Mouse (Mus musculus) embryonic facial prominence, embryonic 11.5 days (tissue): Measurements from ENCODE around the gene Limk1. TPM values are rescaled to one million over a fixed set of nuclear protein-coding genes. Genes with fewer than 3 reads are reported as not detected.

Experiments used
- ATAC-seq: fragments of 200-750 bp; cut with Nextera tagmentation; replicated peaks from 2 replicates; pipeline ENCODE4 v1.8.0; 2017; ENCODE audit warnings: low read depth; ENCODE audit not compliant: insufficient number of reproducible peaks, low FRiP score, low TSS enrichment
- DNase-seq: peaks from one replicate; pipeline ENCODE4 v3.0.0-alpha.2; 2015; ENCODE audit warnings: low spot score
- H3K27ac ChIP-seq: fragments of 300-500 bp; sonication (generic); replicated peaks from 2 replicates; pipeline ENCODE4 v1.5.1; 2014; ENCODE audit warnings: mild to moderate bottlenecking, low read depth, low read length, control low read depth
- H3K27me3 ChIP-seq: fragments of 300-500 bp; sonication (generic); 2 replicates; pipeline ENCODE4 v1.6.1; 2014; ENCODE audit warnings: mild to moderate bottlenecking, low read length, moderate library complexity, mixed read lengths; ENCODE audit not compliant: control insufficient read depth, insufficient read depth
- H3K36me3 ChIP-seq: fragments of 300-500 bp; sonication (generic); replicated peaks from 2 replicates; pipeline ENCODE4 v1.6.1; 2014; ENCODE audit warnings: low read depth, mild to moderate bottlenecking, low read length, moderate library complexity, mixed read lengths; ENCODE audit not compliant: control insufficient read depth, insufficient read depth
- H3K4me1 ChIP-seq: fragments of 300-500 bp; sonication (generic); 2 replicates; pipeline ENCODE4 v1.6.1; 2014; ENCODE audit warnings: low read length, mixed read lengths; ENCODE audit not compliant: control insufficient read depth, insufficient read depth
- H3K4me2 ChIP-seq: fragments of 300-500 bp; sonication (generic); 2 replicates; pipeline ENCODE4 v1.6.1; 2014; ENCODE audit warnings: low read depth, mild to moderate bottlenecking, control low read depth, low read length, moderate library complexity
- H3K4me3 ChIP-seq: fragments of 300-500 bp; sonication (generic); 2 replicates; pipeline ENCODE4 v1.5.1; 2014; ENCODE audit warnings: low read depth, low read length, control low read depth
- H3K9ac ChIP-seq: fragments of 300-500 bp; sonication (generic); replicated peaks from 2 replicates; pipeline ENCODE4 v1.6.1; 2014; ENCODE audit warnings: mild to moderate bottlenecking, control low read depth, low read length
- H3K9me3 ChIP-seq: fragments of 300-500 bp; sonication (generic); replicated peaks from 2 replicates; pipeline ENCODE4 v1.6.1; 2016; ENCODE audit warnings: mild to moderate bottlenecking, low read length, inconsistent platforms, mixed read lengths; ENCODE audit not compliant: control insufficient read depth
- WGBS: fragments of 180-500 bp; shearing (Covaris S2); extraction: QIAGEN DNeasy Blood & Tissue Kit; methylation state at CpG from one replicate; pipeline ENCODE4 v1.1.7; 2014; 5-methylcytosine and 5-hydroxymethylcytosine counted together
- polyA plus RNA-seq: library from polyadenylated mRNA; unstranded; fragments of >200 nt; fragmentation: Nextera tagmentation; extraction: Ambion mirVana; gene quantifications from 2 replicates; pipeline ENCODE4 v1.2.1, GENCODE M21; 2014

The Limk1 gene
- polyA plus RNA-seq, 1 experiment from 2014 or later = 4.6 TPM

- Histone ChIP-seq H3K4me2 (no peak overlapping the region), H3K27ac (no peak overlapping the region), H3K27me3 (no peaks in the 10 kb centered on the region), H3K36me3 (no peaks in the 10 kb centered on the region; the same call in 1 of the 2 replicates), H3K9ac (no peak overlapping the region), H3K4me3 (no peak overlapping the region), H3K4me1 (no peaks in the 10 kb centered on the region), H3K9me3 (no peaks in the 10 kb centered on the region)
- DNase-seq (no peak), ATAC-seq (no peak)
- 66% methylated on average over 8 of the region's 8 CpGs for WGBS
Measured at GRCm38 (mm10) chr5:134611810-134612521, 76.4 kb downstream of the Limk1 start.

- ATAC-seq (no peak), DNase-seq (no peak)
- Histone ChIP-seq H3K4me2 (no peak overlapping the region), H3K27ac (no peak overlapping the region), H3K4me1 (no peaks in the 10 kb centered on the region), H3K4me3 (no peak overlapping the region), H3K36me3 (no peaks in the 10 kb centered on the region; the same call in 1 of the 2 replicates), H3K9me3 (no peaks in the 10 kb centered on the region), H3K27me3 (no peaks in the 10 kb centered on the region), H3K9ac (no peak overlapping the region)
- 79% methylated on average over 12 of the region's 12 CpGs for WGBS
Measured at GRCm38 (mm10) chr5:134609916-134610643, 78.3 kb downstream of the Limk1 start.

- no peak for ATAC-seq
- no peak overlapping the region for H3K27ac ChIP-seq
- H3K4me1 ChIP-seq = no peaks in the 10 kb centered on the region
- no peaks in the 10 kb centered on the region for H3K36me3 ChIP-seq
- H3K9ac ChIP-seq = no peak overlapping the region
- no peak overlapping the region for H3K4me3 ChIP-seq
- 71% methylated on average over 5 of the region's 5 CpGs for WGBS
- H3K4me2 ChIP-seq = no peak overlapping the region
- no peaks in the 10 kb centered on the region for H3K27me3 ChIP-seq
- H3K9me3 ChIP-seq = no peaks in the 10 kb centered on the region
- no peak for DNase-seq
Measured at GRCm38 (mm10) chr5:134607121-134607520, 81.3 kb downstream of the Limk1 start.

- DNase-seq (no peak), ATAC-seq (no peak)
- no peaks in the 10 kb centered on the region for H3K36me3 ChIP-seq
- H3K27me3 ChIP-seq = no peaks in the 10 kb centered on the region
- no peak overlapping the region for H3K27ac ChIP-seq
- H3K4me1 ChIP-seq = no peaks in the 10 kb centered on the region
- H3K9ac ChIP-seq = no peak overlapping the region
- no peak overlapping the region for H3K4me2 ChIP-seq
- no peaks in the 10 kb centered on the region for H3K9me3 ChIP-seq
- H3K4me3 ChIP-seq = no peak overlapping the region
Measured at GRCm38 (mm10) chr5:134606314-134606713, 82.1 kb downstream of the Limk1 start.

Other genes with a start within 250 kb of the Limk1 start
- 99.8 and 104 TPM in 2 replicates for gene Gtf2ird1, start 231.9 kb downstream of the Limk1 start, polyA plus RNA-seq
- 4.6 and 5.5 TPM in 2 replicates for gene Clip2, start 136.2 kb downstream of the Limk1 start, polyA plus RNA-seq
- 0.14 TPM in 1 of 2 replicates, not detected in the other for gene Syna, start 128.4 kb downstream of the Limk1 start, polyA plus RNA-seq
- gene Rfc2, start 107.2 kb downstream of the Limk1 start, polyA plus RNA-seq = 344 and 365 TPM in 2 replicates
- gene Lat2, start 73.6 kb downstream of the Limk1 start, polyA plus RNA-seq = 0.56 and 0.77 TPM in 2 replicates
- 479 and 512 TPM in 2 replicates for gene Eif4h, start 49.1 kb downstream of the Limk1 start, polyA plus RNA-seq
- 4.4 and 4.6 TPM in 2 replicates for gene Eln, start 58.7 kb upstream of the Limk1 start, polyA plus RNA-seq
- gene Tmem270, start 218.1 kb upstream of the Limk1 start, polyA plus RNA-seq = not detected in 2 replicates
- gene Cldn13, start 226.9 kb upstream of the Limk1 start, polyA plus RNA-seq = 3.5 and 3.6 TPM in 2 replicates
- 9.7 and 15.2 TPM in 2 replicates for gene Mettl27, start 243.8 kb upstream of the Limk1 start, polyA plus RNA-seq